Mouse (Mus musculus): ENCODE results near the gene Slc2a12. TPM values are rescaled to one million over a fixed set of nuclear protein-coding genes. Genes with fewer than 3 reads are reported as not detected.
A peak's percentile ranks its signal among the peaks of the same experiment; 100 is the strongest.

Gene Slc2a12
- polyA plus RNA-seq, 1 experiment from 2014 or later, result 4.2 TPM

DNA sequence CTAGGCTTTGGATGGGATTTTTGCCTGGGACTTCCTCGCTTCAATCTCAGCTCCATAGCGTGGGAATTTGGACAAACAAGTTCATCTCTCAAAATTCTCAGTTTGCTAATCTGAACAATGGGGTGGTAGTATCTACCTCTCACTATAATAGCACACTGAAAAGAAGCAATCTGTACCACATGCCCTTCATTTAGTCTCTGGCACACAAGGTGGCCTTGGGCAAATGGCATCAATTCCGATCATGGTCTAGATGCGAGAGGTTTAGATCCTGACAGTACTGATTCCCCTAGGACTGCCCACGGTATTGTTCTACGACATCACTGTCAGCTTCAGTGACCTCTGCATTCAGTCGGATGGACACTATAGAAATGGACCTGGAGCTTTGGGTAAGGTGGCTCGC, 29.4 kb downstream of the Slc2a12 start:
- no peaks in the 10 kb centered on the region for H3K27me3 ChIP-seq
- no peaks in the 10 kb centered on the region for H3K36me3 ChIP-seq
- H3K27ac ChIP-seq, result no peak overlapping the region
- ATAC-seq, result no peak
- no peak overlapping the region for H3K4me3 ChIP-seq (replicated peaks)
- WGBS, result 93% methylated on average over 8 of the region's 8 CpGs
- H3K4me1 ChIP-seq (replicated peaks), result no peaks in the 10 kb centered on the region
- no peak overlapping the region for H3K4me2 ChIP-seq (replicated peaks)
- H3K9ac ChIP-seq (replicated peaks), result no peak overlapping the region
- no peaks in the 10 kb centered on the region for H3K9me3 ChIP-seq

DNA sequence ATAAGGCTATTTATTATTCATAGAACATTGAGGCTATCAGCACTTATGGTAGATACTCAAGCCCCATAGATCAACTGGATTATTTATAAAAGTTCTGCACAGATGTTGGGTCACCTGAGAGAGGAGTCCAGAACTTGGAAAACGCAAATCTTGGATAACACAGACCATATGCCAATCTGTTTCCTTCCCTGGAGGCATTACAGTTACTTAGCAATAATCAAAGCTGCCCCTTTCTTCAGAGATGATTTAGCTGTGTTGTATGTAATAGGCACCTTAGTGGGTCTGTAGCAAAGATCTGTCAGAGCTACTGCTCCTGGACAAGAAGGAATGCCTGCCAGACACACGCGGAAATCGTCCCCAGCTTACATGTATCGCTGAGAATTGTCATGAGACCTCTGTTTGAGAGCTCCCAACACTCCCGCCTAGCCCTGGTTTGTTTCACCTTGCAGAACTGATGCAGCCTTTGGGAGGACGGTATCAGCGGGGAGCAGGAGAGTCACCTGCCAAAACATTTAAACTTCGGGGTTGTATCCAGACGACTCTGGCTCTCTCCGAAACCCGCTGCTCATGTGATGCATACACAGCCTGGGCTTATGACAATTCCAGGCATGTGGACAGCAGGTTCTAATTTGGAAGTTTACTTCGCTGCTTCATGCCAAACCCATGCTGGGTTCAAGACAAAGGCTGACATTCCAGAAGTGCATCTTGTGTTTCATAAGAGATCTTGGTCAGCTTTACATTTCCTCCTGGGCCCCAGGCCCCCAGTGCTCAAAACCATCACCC, 31.2 kb downstream of the Slc2a12 start:
- no peaks in the 10 kb centered on the region for H3K4me1 ChIP-seq (replicated peaks)
- no peak overlapping the region for H3K4me3 ChIP-seq (replicated peaks)
- H3K4me2 ChIP-seq (replicated peaks), result no peak overlapping the region
- WGBS, result 73% methylated on average over 13 of the region's 13 CpGs
- no peaks in the 10 kb centered on the region for H3K27me3 ChIP-seq
- H3K9me3 ChIP-seq, result no peaks in the 10 kb centered on the region
- no peak for ATAC-seq
- H3K36me3 ChIP-seq, result no peaks in the 10 kb centered on the region
- H3K27ac ChIP-seq, result no peak overlapping the region
- no peak overlapping the region for H3K9ac ChIP-seq (replicated peaks)

DNA sequence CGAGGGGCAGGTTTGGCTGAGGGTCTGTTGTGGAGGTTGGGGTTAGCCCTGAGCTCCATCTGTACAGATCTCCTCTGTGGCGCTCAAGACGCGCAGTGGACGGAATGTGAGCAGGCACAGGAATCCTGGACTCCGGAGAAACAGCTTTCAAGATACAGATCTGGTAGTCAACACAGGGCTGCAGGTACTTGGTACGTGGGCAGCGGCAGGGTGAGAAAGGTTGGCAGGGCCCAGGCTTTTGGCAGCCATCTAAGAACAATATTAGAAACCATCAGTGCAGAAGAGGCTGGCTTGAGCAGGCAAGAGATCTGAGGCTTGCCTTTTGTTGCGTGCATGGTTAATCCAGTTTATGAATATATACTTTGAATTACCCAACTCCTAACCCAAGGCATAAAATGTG, 51.4 kb downstream of the Slc2a12 start:
- no peak overlapping the region for H3K9ac ChIP-seq (replicated peaks)
- H3K27ac ChIP-seq, result no peak overlapping the region
- 96% methylated on average over 9 of the region's 9 CpGs for WGBS
- ATAC-seq, result no peak
- H3K36me3 ChIP-seq, result peaks cover 21% of the 10 kb centered on the region
- H3K4me2 ChIP-seq (replicated peaks), result no peak overlapping the region
- H3K9me3 ChIP-seq, result no peaks in the 10 kb centered on the region
- H3K27me3 ChIP-seq, result no peaks in the 10 kb centered on the region
- peaks cover 6% of the 10 kb centered on the region; the same call in 1 of the 2 replicates for H3K4me1 ChIP-seq (replicated peaks)
- H3K4me3 ChIP-seq (replicated peaks), result no peak overlapping the region

DNA sequence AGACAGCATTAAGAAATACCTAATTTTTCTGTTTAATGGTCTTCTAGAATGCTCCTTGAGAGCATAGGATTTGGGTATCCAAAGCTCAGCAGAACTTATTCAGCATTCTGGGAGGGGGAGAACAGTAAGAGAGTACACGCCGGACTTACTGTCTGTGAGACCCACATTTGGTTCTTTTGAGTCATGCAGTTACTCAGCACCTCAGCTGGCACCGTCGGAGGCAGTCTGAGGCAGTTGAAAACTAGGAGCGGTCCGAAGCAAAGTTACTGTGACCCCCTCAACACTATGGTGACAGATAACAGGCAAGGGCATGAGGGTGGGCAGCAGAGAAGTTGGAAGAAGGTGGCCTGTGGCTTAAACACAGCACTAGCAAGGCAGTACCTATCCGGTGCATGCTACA, 52.1 kb downstream of the Slc2a12 start:
- no peak for ATAC-seq
- Histone ChIP-seq H3K4me2 (replicated peaks) (no peak overlapping the region), H3K27ac (no peak overlapping the region), H3K9me3 (no peaks in the 10 kb centered on the region), H3K4me1 (replicated peaks) (peaks cover 6% of the 10 kb centered on the region; the same call in 1 of the 2 replicates), H3K27me3 (no peaks in the 10 kb centered on the region), H3K4me3 (replicated peaks) (no peak overlapping the region), H3K36me3 (peaks cover 21% of the 10 kb centered on the region), H3K9ac (replicated peaks) (no peak overlapping the region)
- WGBS, result 88% methylated on average over 7 of the region's 7 CpGs

DNA sequence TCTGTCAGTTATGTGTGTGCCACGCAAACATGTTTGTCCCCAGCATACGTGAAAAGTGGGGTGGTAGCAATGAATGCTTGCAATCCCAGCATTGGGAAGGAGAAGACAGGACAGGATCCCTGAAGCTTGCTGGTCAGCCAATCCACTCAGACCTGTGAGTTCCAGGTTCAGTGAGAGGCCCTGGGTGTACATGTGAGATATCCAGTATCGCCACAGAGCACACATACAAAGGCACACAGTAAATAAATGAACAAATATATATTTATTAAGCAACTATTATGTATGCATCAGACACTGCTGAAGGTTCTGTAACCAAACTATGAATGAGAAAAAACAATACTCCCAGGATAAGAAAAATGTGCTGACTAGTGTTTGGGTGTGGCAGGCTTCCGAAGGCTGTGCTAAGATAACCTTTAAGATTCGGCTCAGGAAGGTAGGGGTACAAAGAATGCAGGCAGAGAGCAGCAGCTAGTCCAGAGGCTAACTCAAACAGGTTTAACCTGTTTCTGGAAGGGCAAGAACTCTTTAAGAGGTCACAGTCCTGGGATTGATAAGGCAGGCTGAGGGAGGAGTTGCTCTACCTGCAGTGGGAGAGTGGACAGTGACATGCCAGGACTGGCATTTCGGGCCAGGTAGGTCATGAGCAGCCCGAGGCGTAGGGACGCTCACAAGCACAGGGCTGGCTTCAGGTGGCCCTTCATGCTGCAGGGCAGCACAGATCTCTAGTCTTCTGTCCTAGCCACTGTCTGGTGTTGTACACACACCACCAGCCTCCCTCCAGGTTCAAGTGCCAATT, 53.5 kb downstream of the Slc2a12 start:
- H3K27ac ChIP-seq, result no peak overlapping the region
- peaks cover 6% of the 10 kb centered on the region; the same call in 1 of the 2 replicates for H3K4me1 ChIP-seq (replicated peaks)
- peaks cover 31% of the 10 kb centered on the region for H3K36me3 ChIP-seq
- no peak for ATAC-seq
- no peaks in the 10 kb centered on the region for H3K9me3 ChIP-seq
- H3K27me3 ChIP-seq, result no peaks in the 10 kb centered on the region
- no peak overlapping the region for H3K4me2 ChIP-seq (replicated peaks)
- no peak overlapping the region for H3K4me3 ChIP-seq (replicated peaks)
- no peak overlapping the region for H3K9ac ChIP-seq (replicated peaks)
- WGBS, result 91% methylated on average over 9 of the region's 9 CpGs

DNA sequence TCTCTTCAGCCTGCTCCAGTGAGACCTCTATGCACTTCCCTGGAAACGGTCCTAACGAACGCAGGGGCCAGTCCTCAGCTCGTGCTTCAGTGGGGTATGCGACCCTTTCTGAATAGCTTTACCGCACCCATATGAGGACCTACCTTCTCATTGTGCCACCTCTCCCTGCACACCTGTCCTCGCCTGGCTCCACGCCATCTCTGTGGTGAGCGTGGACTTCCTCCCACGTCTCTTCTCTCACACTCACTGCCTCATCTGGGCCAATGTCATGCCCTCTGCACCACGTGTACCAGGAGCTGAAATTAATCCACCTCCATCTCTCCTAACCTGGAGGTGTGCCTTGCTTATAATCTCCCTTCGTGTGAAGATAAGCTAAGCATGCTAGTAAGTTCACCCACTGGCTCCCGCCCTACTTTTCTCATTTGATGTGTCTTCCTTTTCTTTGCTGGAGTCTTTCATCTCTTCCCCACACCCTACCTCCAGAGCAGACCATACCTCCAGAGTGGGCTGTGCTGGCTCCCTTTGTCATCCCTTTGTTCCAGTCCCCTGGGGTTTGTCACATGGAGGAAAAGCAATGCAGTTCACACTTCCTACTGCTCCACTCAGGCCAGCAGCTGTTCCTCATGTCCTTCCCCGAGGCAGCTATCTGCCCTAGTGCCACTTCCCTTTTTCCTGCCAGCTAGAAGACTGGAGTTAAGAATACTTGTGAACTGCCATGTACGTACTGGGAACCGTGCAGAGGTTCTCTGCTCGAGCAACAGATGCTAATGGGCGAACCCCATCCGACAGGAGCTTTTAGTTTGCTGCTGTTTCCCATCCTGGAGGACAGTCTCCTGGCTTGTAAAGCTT, 54.9 kb downstream of the Slc2a12 start:
- Histone ChIP-seq H3K27ac (no peak overlapping the region), H3K9me3 (no peaks in the 10 kb centered on the region), H3K9ac (replicated peaks) (no peak overlapping the region), H3K4me1 (replicated peaks) (peaks cover 6% of the 10 kb centered on the region; the same call in 1 of the 2 replicates), H3K36me3 (peaks cover 37% of the 10 kb centered on the region), H3K27me3 (no peaks in the 10 kb centered on the region), H3K4me3 (replicated peaks) (no peak overlapping the region), H3K4me2 (replicated peaks) (no peak overlapping the region)
- WGBS, result 86% methylated on average over 19 of the region's 19 CpGs
- ATAC-seq, result 0 out of 2 replicates have a peak, but pooled peaks have one; percentile 35

DNA sequence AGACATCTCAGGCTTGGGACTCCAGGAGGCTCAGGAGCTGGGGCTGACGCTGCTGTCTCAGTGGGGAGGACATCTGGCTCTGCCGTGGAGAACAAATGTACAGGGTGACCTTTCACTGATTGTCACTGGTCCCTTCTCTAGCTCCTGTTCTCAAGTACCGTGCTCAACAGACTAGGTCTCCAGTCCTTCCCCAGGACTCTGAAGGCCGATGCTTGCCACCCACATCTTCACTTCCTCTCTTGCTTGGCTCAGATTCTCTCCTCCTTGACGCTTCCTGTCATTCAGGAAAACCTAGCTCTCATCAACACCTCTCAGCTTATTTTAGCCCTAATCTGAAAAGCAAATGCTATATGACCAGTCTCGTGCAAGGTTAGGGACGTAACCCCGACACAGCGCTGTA, 56.0 kb downstream of the Slc2a12 start:
- no peak overlapping the region for H3K4me3 ChIP-seq (replicated peaks)
- no peak overlapping the region for H3K4me2 ChIP-seq (replicated peaks)
- peaks cover 40% of the 10 kb centered on the region for H3K36me3 ChIP-seq
- WGBS, result 91% methylated on average over 9 of the region's 9 CpGs
- no peak for ATAC-seq
- H3K27me3 ChIP-seq, result no peaks in the 10 kb centered on the region
- H3K9ac ChIP-seq (replicated peaks), result no peak overlapping the region
- peaks cover 6% of the 10 kb centered on the region; the same call in 1 of the 2 replicates for H3K4me1 ChIP-seq (replicated peaks)
- H3K27ac ChIP-seq, result no peak overlapping the region
- no peaks in the 10 kb centered on the region for H3K9me3 ChIP-seq

DNA sequence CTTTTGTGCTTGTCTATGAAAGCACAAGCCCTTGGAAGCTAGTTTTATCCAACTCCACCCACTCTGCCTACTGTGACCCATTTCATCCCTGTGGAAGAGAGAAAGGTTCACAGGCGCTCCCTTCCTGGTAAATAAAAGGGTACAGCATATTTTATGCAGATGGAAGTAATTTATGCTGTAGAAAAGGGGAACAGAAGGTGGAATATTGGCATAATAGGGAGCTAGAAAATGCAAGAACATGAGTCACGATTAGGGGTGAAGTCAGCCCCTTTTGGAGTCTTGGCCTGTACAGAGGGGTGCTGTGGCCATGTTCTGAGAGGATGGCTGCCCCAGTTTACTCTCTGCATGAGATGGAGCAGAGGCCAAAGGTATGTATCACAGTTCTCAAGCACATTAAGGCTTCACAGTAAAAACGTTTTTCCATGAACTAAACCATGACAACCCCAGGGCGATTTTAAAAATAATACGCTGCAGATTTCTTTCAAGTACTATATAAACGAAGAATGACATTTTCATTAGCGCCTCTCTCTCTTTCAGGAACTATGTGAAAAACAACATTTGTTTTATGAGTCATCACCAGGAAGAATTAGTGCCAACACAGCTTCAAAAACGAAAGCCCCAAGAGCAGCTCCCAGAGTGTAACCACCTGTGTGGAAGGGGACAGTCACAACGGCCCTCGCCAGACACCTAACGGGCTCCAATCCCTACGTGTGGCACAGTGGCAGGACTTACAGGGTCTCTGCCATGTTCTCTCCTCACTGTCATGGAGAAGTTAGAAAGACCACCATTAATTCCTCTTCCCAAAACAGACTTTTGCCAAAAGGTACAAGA, 56.9 kb downstream of the Slc2a12 start:
- Histone ChIP-seq H3K4me3 (replicated peaks) (no peak overlapping the region), H3K27me3 (no peaks in the 10 kb centered on the region), H3K9me3 (no peaks in the 10 kb centered on the region), H3K27ac (no peak overlapping the region), H3K4me1 (replicated peaks) (peaks cover 6% of the 10 kb centered on the region; the same call in 1 of the 2 replicates), H3K9ac (replicated peaks) (no peak overlapping the region), H3K36me3 (peaks cover 43% of the 10 kb centered on the region), H3K4me2 (replicated peaks) (no peak overlapping the region)
- 85% methylated on average over 12 of the region's 12 CpGs for WGBS
- ATAC-seq, result 0 out of 2 replicates have a peak, but pooled peaks have one; percentile 13

DNA sequence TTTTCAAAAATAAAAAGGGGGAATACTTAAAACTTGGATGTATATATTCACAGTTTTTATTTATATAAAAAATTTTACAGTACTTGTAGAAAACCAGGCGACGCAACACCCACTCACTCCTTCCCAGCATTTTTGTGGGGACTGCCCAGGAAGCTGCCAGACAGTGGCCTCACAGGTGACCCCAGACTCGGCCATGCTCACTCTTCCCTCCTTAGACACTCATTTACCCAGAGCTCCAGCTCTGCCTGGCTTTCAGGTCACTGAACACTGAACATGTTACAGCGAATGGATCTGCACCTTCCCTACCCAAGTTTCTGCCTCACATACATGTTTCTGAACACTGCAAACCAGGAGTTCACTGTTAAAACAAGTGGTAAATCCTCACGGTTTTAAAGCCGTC, 59.0 kb downstream of the Slc2a12 start:
- Histone ChIP-seq H3K4me1 (replicated peaks) (peaks cover 6% of the 10 kb centered on the region; the same call in 1 of the 2 replicates), H3K9ac (replicated peaks) (no peak overlapping the region), H3K27ac (no peak overlapping the region), H3K27me3 (no peaks in the 10 kb centered on the region), H3K4me2 (replicated peaks) (no peak overlapping the region), H3K9me3 (no peaks in the 10 kb centered on the region), H3K4me3 (replicated peaks) (no peak overlapping the region), H3K36me3 (peaks cover 61% of the 10 kb centered on the region)
- no peak for ATAC-seq
- 89% methylated on average over 6 of the region's 6 CpGs for WGBS

DNA sequence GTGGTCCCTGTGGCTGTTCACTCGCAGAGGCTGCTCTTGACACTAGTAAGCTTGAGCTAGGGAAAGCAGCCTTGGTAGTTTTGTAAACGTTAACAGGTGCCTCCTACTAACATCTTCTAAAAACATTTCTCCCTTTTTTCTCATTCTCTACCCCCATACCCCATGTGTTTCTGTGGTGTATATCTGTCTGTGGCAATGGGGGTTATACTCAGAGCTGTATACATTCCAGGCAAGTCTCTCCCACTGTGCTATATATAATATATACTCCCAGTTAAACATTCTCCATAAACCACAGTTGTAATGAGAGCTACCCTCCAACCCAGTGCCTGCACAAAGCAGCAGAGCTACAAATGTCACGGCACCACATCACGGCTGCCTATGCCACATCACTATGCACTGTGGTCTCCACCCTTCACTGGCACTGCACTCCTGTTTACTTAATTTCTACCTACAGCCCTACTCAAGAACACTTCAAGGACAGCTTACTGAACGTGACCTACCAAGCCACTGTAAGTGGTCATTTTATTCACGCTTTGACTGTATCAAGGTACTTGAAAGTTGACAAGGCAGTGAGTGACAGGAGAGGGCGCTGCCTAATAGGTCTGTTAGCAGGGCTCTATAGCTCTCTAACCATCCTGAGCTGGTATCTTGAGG, 63.5 kb downstream of the Slc2a12 start:
- Histone ChIP-seq H3K9me3 (no peaks in the 10 kb centered on the region), H3K9ac (replicated peaks) (no peak overlapping the region), H3K4me3 (replicated peaks) (no peak overlapping the region), H3K27ac (no peak overlapping the region), H3K27me3 (no peaks in the 10 kb centered on the region), H3K4me2 (replicated peaks) (no peak overlapping the region), H3K36me3 (peaks cover 64% of the 10 kb centered on the region), H3K4me1 (replicated peaks) (no peaks in the 10 kb centered on the region)
- no peak for ATAC-seq
- WGBS, result 93% methylated on average over 7 of the region's 7 CpGs
